Mouse (Mus musculus) CH12.LX (cell line): ENCODE results near the gene Trpm3. TPM values are rescaled to one million over a fixed set of nuclear protein-coding genes. Genes with fewer than 3 reads are reported as not detected.
A peak's percentile ranks its signal among the peaks of the same experiment; 100 is the strongest.

Experiments used
- DNase-seq: peaks from one replicate; pipeline ENCODE4 v3.0.0-alpha.2; 2013; ENCODE audit errors: extremely low read depth
- H3K27ac ChIP-seq: 2 replicates; pipeline ENCODE4 v1.5.1; 2012; ENCODE audit warnings: low read depth, mild to moderate bottlenecking, control low read depth, moderate library complexity; ENCODE audit not compliant: insufficient read depth
- H3K27me3 ChIP-seq: replicated peaks from 2 replicates; pipeline ENCODE3; 2012; ENCODE audit warnings: inconsistent platforms
- H3K36me3 ChIP-seq, 2 experiments: replicated peaks in 1 of 2; 2 replicates each; pipeline versions ENCODE3 to v1.6.1; 2012; ENCODE audit warnings: inconsistent platforms in 1 of 2, low read length in 1 of 2, mild to moderate bottlenecking in 1 of 2, mixed read lengths in 1 of 2, moderate library complexity in 1 of 2; ENCODE audit not compliant: control insufficient read depth in 1 of 2, insufficient read depth in 1 of 2
- H3K4me1 ChIP-seq, 2 experiments: 2 replicates each; pipeline ENCODE4 v1.6.1; 2012; ENCODE audit warnings: inconsistent platforms in 1 of 2, moderate library complexity in 1 of 2; ENCODE audit not compliant: insufficient read depth in 2 of 2, control insufficient read depth in 1 of 2
- H3K4me2 ChIP-seq: 2 replicates; pipeline ENCODE4 v1.6.1; 2012; ENCODE audit warnings: low read depth, mild to moderate bottlenecking, control low read depth; ENCODE audit not compliant: poor library complexity, insufficient read depth, severe bottlenecking
- H3K4me3 ChIP-seq, 3 experiments: fragments of 150-350 bp in 1 of 3; sonication (generic) in 1 of 3; replicated peaks in 1 of 3; 2 replicates each; pipeline versions ENCODE3 to v1.5.1; 2011 to 2012; ENCODE audit warnings: low read depth in 2 of 3, low read length in 2 of 3, mild to moderate bottlenecking in 2 of 3, moderate library complexity in 2 of 3, control low read depth in 1 of 3, improper control_type of control experiment in 1 of 3, inconsistent platforms in 1 of 3, mixed read lengths in 1 of 3; ENCODE audit not compliant: poor library complexity in 1 of 3
- H3K79me2 ChIP-seq: replicated peaks from 2 replicates; pipeline ENCODE4 v1.6.1; 2012; ENCODE audit warnings: mild to moderate bottlenecking, moderate library complexity; ENCODE audit not compliant: control insufficient read depth, poor library complexity, insufficient read depth, severe bottlenecking; ENCODE audit errors: extremely low read depth
- H3K9ac ChIP-seq: 2 replicates; pipeline ENCODE4 v1.6.1; 2012; ENCODE audit warnings: low read depth, mild to moderate bottlenecking, control low read depth, moderate library complexity; ENCODE audit not compliant: insufficient read depth
- H3K9me3 ChIP-seq: replicated peaks from 2 replicates; pipeline ENCODE3; 2012; ENCODE audit warnings: low read length, inconsistent platforms, mixed read lengths
- BHLHE40 ChIP-seq: IDR thresholded peaks from 2 replicates; pipeline ENCODE4 v1.6.1; 2011; ENCODE audit warnings: mild to moderate bottlenecking, low read depth, low read length, improper control_type of control experiment
- CHD2 ChIP-seq: IDR thresholded peaks from 2 replicates; pipeline ENCODE4 v1.6.1; 2011; ENCODE audit warnings: low read length, improper control_type of control experiment
- CTCF ChIP-seq, 2 experiments: IDR thresholded peaks in 1 of 2; conservative IDR thresholded peaks in 1 of 2; 2 replicates each; pipeline ENCODE4 v1.5.1; 2011 to 2012; ENCODE audit warnings: low read depth in 2 of 2, low read length in 2 of 2, improper control_type of control experiment in 1 of 2, inconsistent platforms in 1 of 2, mild to moderate bottlenecking in 1 of 2, moderate library complexity in 1 of 2
- ELF1 ChIP-seq: IDR thresholded peaks from 2 replicates; pipeline ENCODE4 v1.6.1; 2014; ENCODE audit warnings: low read depth, mild to moderate bottlenecking, inconsistent platforms, low read length, improper control_type of control experiment
- ETS1 ChIP-seq: conservative IDR thresholded peaks from 2 replicates; pipeline ENCODE4 v1.6.1; 2012; ENCODE audit warnings: low read depth, mild to moderate bottlenecking, inconsistent platforms, low read length, improper control_type of control experiment, moderate library complexity
- GABPA ChIP-seq: IDR thresholded peaks from 2 replicates; pipeline ENCODE4 v1.6.1; 2012; ENCODE audit warnings: low read depth, low read length, improper control_type of control experiment, inconsistent platforms; ENCODE audit not compliant: insufficient replicate concordance
- HCFC1 ChIP-seq: IDR thresholded peaks from 2 replicates; pipeline ENCODE4 v1.6.1; 2012; ENCODE audit warnings: low read depth, mild to moderate bottlenecking, inconsistent platforms, low read length, improper control_type of control experiment
- IRF4 ChIP-seq: IDR thresholded peaks from 2 replicates; pipeline ENCODE4 v1.6.1; 2014; ENCODE audit warnings: low read depth, mild to moderate bottlenecking, inconsistent platforms, low read length, improper control_type of control experiment
- JUND ChIP-seq: conservative IDR thresholded peaks from 2 replicates; pipeline ENCODE4 v1.6.1; 2011; ENCODE audit warnings: low read depth, low read length, improper control_type of control experiment
- MAFK ChIP-seq: IDR thresholded peaks from 2 replicates; pipeline ENCODE4 v1.6.1; 2011; ENCODE audit warnings: low read length, improper control_type of control experiment; ENCODE audit not compliant: insufficient replicate concordance
- MAX ChIP-seq: IDR thresholded peaks from 2 replicates; pipeline ENCODE4 v1.6.1; 2011; ENCODE audit warnings: low read length, improper control_type of control experiment
- MEF2A ChIP-seq: IDR thresholded peaks from 2 replicates; pipeline ENCODE4 v1.6.1; 2014; ENCODE audit warnings: low read depth, mild to moderate bottlenecking, inconsistent platforms, low read length, improper control_type of control experiment, borderline replicate concordance
- MXI1 ChIP-seq: IDR thresholded peaks from 2 replicates; pipeline ENCODE4 v1.6.1; 2011; ENCODE audit warnings: mild to moderate bottlenecking, low read depth, low read length, improper control_type of control experiment
- NELFE ChIP-seq: IDR thresholded peaks from 2 replicates; pipeline ENCODE4 v1.6.1; 2011; ENCODE audit warnings: low read depth, low read length, improper control_type of control experiment
- POLR2A ChIP-seq: IDR thresholded peaks from 2 replicates; pipeline ENCODE4 v1.6.1; 2011; ENCODE audit warnings: low read depth, mild to moderate bottlenecking, improper control_type of control experiment, low read length
- POLR2AphosphoS2 ChIP-seq: IDR thresholded peaks from 2 replicates; pipeline ENCODE4 v1.6.1; 2011; ENCODE audit warnings: low read depth, low read length, improper control_type of control experiment
- RAD21 ChIP-seq: IDR thresholded peaks from 2 replicates; pipeline ENCODE4 v1.6.1; 2011; ENCODE audit warnings: low read depth, mild to moderate bottlenecking, low read length, improper control_type of control experiment, moderate library complexity
- SIN3A ChIP-seq: IDR thresholded peaks from 2 replicates; pipeline ENCODE4 v1.6.1; 2012; ENCODE audit warnings: low read length, improper control_type of control experiment, inconsistent platforms
- SMC3 ChIP-seq: IDR thresholded peaks from 2 replicates; pipeline ENCODE4 v1.6.1; 2011; ENCODE audit warnings: low read depth, low read length, improper control_type of control experiment
- TBP ChIP-seq: conservative IDR thresholded peaks from 2 replicates; pipeline ENCODE4 v1.6.1; 2011; ENCODE audit warnings: low read depth, low read length, improper control_type of control experiment
- UBTF ChIP-seq: IDR thresholded peaks from 2 replicates; pipeline ENCODE4 v1.6.1; 2012; ENCODE audit warnings: low read depth, mild to moderate bottlenecking, inconsistent platforms, low read length, improper control_type of control experiment, moderate library complexity
- USF1 ChIP-seq: IDR thresholded peaks from 2 replicates; pipeline ENCODE4 v1.6.1; 2014; ENCODE audit warnings: low read depth, mild to moderate bottlenecking, inconsistent platforms, low read length, improper control_type of control experiment
- USF2 ChIP-seq: conservative IDR thresholded peaks from 2 replicates; pipeline ENCODE4 v1.6.1; 2011; ENCODE audit warnings: low read depth, low read length, improper control_type of control experiment
- ZKSCAN1 ChIP-seq: IDR thresholded peaks from 2 replicates; pipeline ENCODE4 v1.6.1; 2012; ENCODE audit warnings: low read depth, inconsistent platforms, low read length, improper control_type of control experiment, borderline replicate concordance
- ZNF384 ChIP-seq: IDR thresholded peaks from 2 replicates; pipeline ENCODE4 v1.6.1; 2012; ENCODE audit warnings: low read depth, low read length, improper control_type of control experiment, inconsistent platforms
- dilution Hi-C: fragments of 300-500 bp; cut with MboI; formaldehyde crosslinking; loops from 2 replicates; pipeline ENCODE4 v1.14.3; 2020; ENCODE audit warnings: low sequenced_read_pairs; ENCODE audit not compliant: extremely low pct_unique_long_range_greater_than_20kb, extremely low pct_ligation_motif_present
- in situ Hi-C: fragments of 300-500 bp; cut with MboI; formaldehyde crosslinking; loops from 3 replicates; pipeline ENCODE4 v1.14.3; 2019; ENCODE audit warnings: low sequenced_read_pairs, low pct_ligation_motif_present, low pct_unique_long_range_greater_than_20kb, mixed read lengths
- polyA plus RNA-seq: library from polyadenylated mRNA; unstranded; fragments of >175 nt; gene quantifications from 2 replicates; pipeline ENCODE4 v1.2.1, GENCODE M21; 2012; ENCODE audit warnings: low read depth; ENCODE audit not compliant: insufficient read length
- total RNA-seq, 2 experiments: library from RNA; depleted of rRNA; stranded (reverse); fragments of 300-350 nt in 1 of 2; fragments of >200 nt in 1 of 2; gene quantifications; 2 replicates each; pipeline ENCODE4 v1.2.3; 2012 to 2014

Gene Trpm3
- total and polyA plus RNA-seq, 3 experiments, result 0.01 TPM; not detected in 2

GRCm38 (mm10) chr19:23003861-23004260, 865.0 kb downstream of the Trpm3 start:
- Histone ChIP-seq H3K4me2 (no peak overlapping the region), H3K4me1 (no peaks in the 10 kb centered on the region), H3K4me3 (no peak overlapping the region), H3K79me2 (no peaks in the 10 kb centered on the region), H3K9ac (no peak overlapping the region), H3K9me3 (no peaks in the 10 kb centered on the region), H3K36me3 (no peaks in the 10 kb centered on the region), H3K27me3 (no peaks in the 10 kb centered on the region)
- DNase-seq, result no peak
- dilution Hi-C loops, result no loop called here
- no peak for TF ChIP-seq POLR2AphosphoS2
- TF ChIP-seq MXI1, result no peak
- TF ChIP-seq HCFC1, result no peak
- TF ChIP-seq ZKSCAN1, result no peak
- no peak for TF ChIP-seq UBTF
- no peak for TF ChIP-seq POLR2A
- TF ChIP-seq JUND, result no peak
- no peak for TF ChIP-seq ELF1
- no peak for TF ChIP-seq ETS1
- no peak for TF ChIP-seq CTCF (conservative IDR thresholded peaks at IDR 0.05 in 1 of 2, IDR thresholded peaks at IDR 0.05 in 1 of 2; ENCODE audit: low read depth in 2 of 2, low read length in 2 of 2)
- no peak for TF ChIP-seq MAX
- TF ChIP-seq, all 38 proteins: peak for 0
- H3K27ac ChIP-seq, result no peak overlapping the region
- in situ Hi-C loops, result no loop called here

DNA sequence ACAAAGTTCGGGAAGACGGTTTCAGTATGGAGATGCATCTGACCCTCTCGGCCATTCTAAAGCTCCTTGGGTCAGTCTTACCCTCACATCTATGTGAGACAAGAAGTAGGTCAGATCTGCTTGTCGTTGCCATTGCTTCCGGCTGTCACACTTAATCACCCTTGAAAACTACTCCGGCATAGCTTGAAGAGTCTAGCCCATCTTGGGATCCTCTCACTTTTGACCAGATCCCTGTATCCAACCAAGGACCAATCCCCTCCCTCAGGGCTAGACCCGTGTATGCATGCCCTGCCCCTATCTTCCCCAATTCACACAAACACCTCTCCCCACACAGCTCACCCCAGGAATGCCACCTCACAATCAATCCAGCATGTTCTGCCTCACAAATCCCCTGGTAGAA, 867.0 kb downstream of the Trpm3 start:
- TF ChIP-seq BHLHE40, result no peak
- no peak for TF ChIP-seq ZNF384
- dilution Hi-C loops, result no loop called here

GRCm38 (mm10) chr19:23006517-23007273, 867.8 kb downstream of the Trpm3 start:
- Histone ChIP-seq H3K27ac (no peak overlapping the region), H3K36me3 (no peaks in the 10 kb centered on the region), H3K27me3 (no peaks in the 10 kb centered on the region), H3K4me1 (no peaks in the 10 kb centered on the region), H3K9me3 (no peaks in the 10 kb centered on the region), H3K4me3 (no peak overlapping the region), H3K4me2 (no peak overlapping the region), H3K79me2 (no peaks in the 10 kb centered on the region), H3K9ac (no peak overlapping the region)
- dilution Hi-C loops (no loop called here), in situ Hi-C loops (no loop called here)
- peak; percentile 34 for DNase-seq
- peak; percentile 67 for TF ChIP-seq SMC3
- no peak for TF ChIP-seq USF1
- TF ChIP-seq IRF4, result no peak
- no peak for TF ChIP-seq MXI1
- TF ChIP-seq NELFE, result no peak
- TF ChIP-seq ZNF384, result peak; percentile 19; the same call in 1 of the 2 replicates
- TF ChIP-seq ELF1, result peak; percentile 34; the same call in 1 of the 2 replicates
- TF ChIP-seq GABPA, result no peak
- no peak for TF ChIP-seq POLR2A
- no peak for TF ChIP-seq USF2
- no peak for TF ChIP-seq TBP
- TF ChIP-seq MAX, result no peak
- TF ChIP-seq CHD2, result no peak
- no peak for TF ChIP-seq SIN3A
- peak; percentile 39 to 74; a peak in 3 of 4 replicates for TF ChIP-seq CTCF (conservative IDR thresholded peaks at IDR 0.05 in 1 of 2, IDR thresholded peaks at IDR 0.05 in 1 of 2; ENCODE audit: low read depth in 2 of 2, low read length in 2 of 2)
- TF ChIP-seq RAD21, result peak; percentile 42
- no peak for TF ChIP-seq MEF2A
- TF ChIP-seq MAFK, result no peak

More for the DNA sequence above, 867.0 kb downstream of the Trpm3 start:
- Histone ChIP-seq H3K79me2 (no peaks in the 10 kb centered on the region), H3K36me3 (no peaks in the 10 kb centered on the region), H3K27me3 (no peaks in the 10 kb centered on the region), H3K4me1 (no peaks in the 10 kb centered on the region), H3K4me3 (no peak overlapping the region), H3K27ac (no peak overlapping the region), H3K4me2 (no peak overlapping the region), H3K9me3 (no peaks in the 10 kb centered on the region), H3K9ac (no peak overlapping the region)
- in situ Hi-C loops, result no loop called here
- DNase-seq, result no peak
